Mouse (Mus musculus): ENCODE results near the gene Gm45785.

DNA sequence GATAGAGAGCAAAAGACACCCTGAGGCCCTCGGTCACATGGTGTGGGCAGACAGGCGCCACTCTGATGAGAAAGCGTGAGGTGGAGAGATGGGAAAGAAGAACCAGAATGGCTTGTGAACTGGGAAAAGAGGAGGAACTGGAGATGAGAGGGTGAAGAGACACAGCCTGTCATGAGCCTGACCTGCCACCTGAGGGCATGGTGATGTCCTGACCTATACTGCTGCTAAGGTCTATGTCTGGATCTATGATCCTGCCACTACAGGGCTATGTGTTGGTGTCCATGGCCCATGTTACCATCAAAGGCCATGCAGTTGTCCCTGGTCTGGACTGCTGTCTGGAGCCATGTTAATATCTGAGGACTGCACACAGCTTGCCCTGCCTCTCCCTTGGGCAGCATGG, 58.5 kb downstream of the Gm45785 start:
- TF ChIP-seq MAFK (IDR thresholded peaks at IDR 0.05; ENCODE audit: insufficient read depth, low read depth, low read length) (no peak), ZC3H11A (IDR thresholded peaks at IDR 0.05; ENCODE audit: borderline replicate concordance, low read depth, low read length) (0 out of 2 replicates have a peak, but pooled peaks have one; percentile 31), CHD2 (IDR thresholded peaks at IDR 0.05; ENCODE audit: low read depth, low read length) (no peak), HCFC1 (IDR thresholded peaks at IDR 0.05; ENCODE audit: borderline replicate concordance, insufficient read depth, low read length) (no peak), ZNF384 (IDR thresholded peaks at IDR 0.05; ENCODE audit: low read depth, low read length) (no peak)

All from ES-E14 (cell line).